Mouse (Mus musculus): ENCODE measurements at regions not wholly inside any gene's neighbourhood (a gene's known extent, or its start where the extent isn't known, plus 50 kb on each side); places are given as distances from the start of the nearest gene placed in this dataset.

GRCm38 (mm10) chr1:42787240-42787639, 63.8 kb upstream of the Mrps9 start:
- no peak for TF ChIP-seq CTCF (IDR thresholded peaks at IDR 0.05; ENCODE audit: control insufficient read depth, insufficient read depth, insufficient replicate concordance, low read depth, low read length)
- no peak for TF ChIP-seq POLR2A (IDR thresholded peaks at IDR 0.05; ENCODE audit: control insufficient read depth, low read depth, low read length)
